Mouse (Mus musculus) liver, embryonic 14.5 days (tissue): ENCODE measurements around the gene Pnrc2.

ENCODE experiments used
- CTCF ChIP-seq: IDR thresholded peaks from 2 replicates; pipeline ENCODE4 v1.5.1; 2016; ENCODE audit warnings: antibody characterized with exemption, low read depth, control low read depth
- EP300 ChIP-seq: IDR thresholded peaks from 2 replicates; pipeline ENCODE4 v1.6.1; 2016; ENCODE audit warnings: antibody characterized with exemption, low read depth

DNA sequence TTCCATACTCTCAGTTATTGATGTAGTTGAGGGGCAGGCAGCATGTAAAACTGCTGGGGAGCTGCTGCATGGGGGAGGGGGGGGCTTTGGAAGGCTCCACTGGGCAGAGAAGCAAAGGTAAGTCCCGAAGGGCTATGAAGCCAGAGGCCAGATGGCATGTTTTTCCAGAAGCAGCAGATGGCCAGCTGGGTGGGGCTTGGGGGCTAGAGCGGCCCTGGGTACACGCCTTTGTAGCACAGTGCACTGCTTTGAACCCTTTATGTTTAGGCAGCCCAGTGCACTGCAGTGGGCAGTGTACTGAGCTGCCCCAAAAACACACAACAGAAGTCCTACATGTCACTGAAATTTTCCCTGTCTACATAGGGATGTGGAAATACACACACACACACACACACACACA lies 39.2 kb upstream of the Pnrc2 start:
- TF ChIP-seq CTCF (no peak), EP300 (no peak)
